In the genomic region with DNA sequence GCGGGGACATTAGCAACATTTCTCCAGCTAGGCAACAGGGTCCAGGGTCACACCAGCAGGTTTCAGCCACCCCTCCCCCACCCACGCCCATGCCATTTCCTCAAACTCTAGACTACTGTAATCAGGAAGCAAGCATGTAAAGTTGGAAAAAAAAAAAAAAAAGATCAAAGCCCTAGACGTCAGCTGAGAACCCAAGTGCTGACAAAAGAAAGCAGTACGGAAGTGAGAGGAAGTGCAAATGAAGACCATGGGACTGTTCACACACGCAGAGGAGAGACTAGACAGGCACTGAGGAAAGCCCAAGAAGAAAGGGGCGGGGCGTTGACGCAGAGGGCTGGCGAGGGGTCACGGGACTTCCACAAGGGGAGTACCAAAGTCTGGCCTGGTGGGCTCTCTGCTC, we compare ENCODE assay signal across 9 mouse cellular contexts. TPM values are rescaled to one million over a fixed set of nuclear protein-coding genes. Genes with fewer than 3 reads are reported as not detected.
DNase-seq lines count a peak whose midpoint lies in the region; ATAC-seq and TF ChIP-seq lines count a peak whose summit lies in the region.
"Had no signal": no experiment of that assay in that cellular context is flagged by ENCODE, and none has a peak within 500 bp of the region (broad histone marks: within the 10 kb centered on the region; RNA-seq: fewer than 3 reads in every experiment).

No protein-coding gene starts in this region.

- peaks cover 14% of the 10 kb centered on the region for H3K9me3 ChIP-seq in heart, embryonic 16.5 days (replicated peaks; ENCODE audit: control insufficient read depth, low read length)
- H3K9me3 ChIP-seq in midbrain, postnatal 0 days (ENCODE audit: low read length), result no peaks in the 10 kb centered on the region

- peaks cover 6% of the 10 kb centered on the region; the same call in 1 of the 2 replicates for H3K4me1 ChIP-seq in heart, embryonic 16.5 days (ENCODE audit: control insufficient read depth, insufficient read depth, low read length)
- no peaks in the 10 kb centered on the region for H3K4me1 ChIP-seq in midbrain, postnatal 0 days (ENCODE audit: insufficient read depth, low read length)
- H3K4me1 ChIP-seq: neural tube, embryonic 12.5 days had no signal

- peak; percentile 30 for DNase-seq in 416B (ENCODE audit: low read depth)
- no peak for DNase-seq in testis, postnatal 14 days (ENCODE audit: low spot score)
- no peak for DNase-seq in layer of hippocampus, adult 18-20 months (ENCODE audit: low spot score in 2 of 2)
- no peak for DNase-seq in midbrain, postnatal 0 days (ENCODE audit: low spot score)
- DNase-seq in cerebellum, adult 9-11 months, result no peak

- no peaks in the 10 kb centered on the region for H3K27me3 ChIP-seq in heart, embryonic 16.5 days (ENCODE audit: control insufficient read depth, insufficient read depth, low read length)
- no peaks in the 10 kb centered on the region for H3K27me3 ChIP-seq in midbrain, postnatal 0 days (ENCODE audit: insufficient read depth, low read length)
- H3K27me3 ChIP-seq: neural tube, embryonic 12.5 days had no signal

- peak; percentile 96 for ATAC-seq in CD4-positive, CD25-positive, alpha-beta regulatory T cell, adult 4 months
- peak; percentile 33; the same call in 1 of the 2 replicates for ATAC-seq in heart, embryonic 16.5 days (replicated peaks; ENCODE audit: extremely low read depth, insufficient read depth, low FRiP score)
- peak; percentile 82 for ATAC-seq in megakaryocyte, adult 5-6 weeks (ENCODE audit: poor library complexity, severe bottlenecking)
- no peak for ATAC-seq in midbrain, postnatal 0 days (ENCODE audit: low FRiP score)

- peak overlapping the region; percentile 17 for H3K4me2 ChIP-seq in heart, embryonic 16.5 days (ENCODE audit: low read depth, low read length)
- no peak overlapping the region for H3K4me2 ChIP-seq in midbrain, postnatal 0 days (ENCODE audit: low read depth, low read length, poor library complexity, severe bottlenecking)
- H3K4me2 ChIP-seq: neural tube, embryonic 12.5 days had no signal

- no peaks in the 10 kb centered on the region for H3K36me3 ChIP-seq in heart, embryonic 16.5 days (ENCODE audit: control insufficient read depth, insufficient read depth)
- no peaks in the 10 kb centered on the region for H3K36me3 ChIP-seq in midbrain, postnatal 0 days (ENCODE audit: insufficient read depth, low read length)
- H3K36me3 ChIP-seq: neural tube, embryonic 12.5 days had no signal

- no peak overlapping the region for H3K9ac ChIP-seq in heart, embryonic 16.5 days (ENCODE audit: low read length)
- H3K9ac ChIP-seq in midbrain, postnatal 0 days (replicated peaks; ENCODE audit: low read length, poor library complexity, severe bottlenecking), result no peak overlapping the region
- H3K9ac ChIP-seq: neural tube, embryonic 12.5 days had no signal

- WGBS in heart, embryonic 16.5 days, result 36% methylated on average over 10 of the region's 10 CpGs
- WGBS in midbrain, postnatal 0 days, result 72% methylated on average over 10 of the region's 10 CpGs

- H3K4me3 ChIP-seq in heart, embryonic 16.5 days (ENCODE audit: low read length), result no peak overlapping the region
- H3K4me3 ChIP-seq in midbrain, postnatal 0 days (ENCODE audit: low read depth, low read length), result no peak overlapping the region
- H3K4me3 ChIP-seq: neural tube, embryonic 12.5 days had no signal

- no peak overlapping the region for H3K27ac ChIP-seq in heart, embryonic 16.5 days (ENCODE audit: low read length)
- H3K27ac ChIP-seq in midbrain, postnatal 0 days (ENCODE audit: low read depth, low read length), result no peak overlapping the region
- H3K27ac ChIP-seq: neural tube, embryonic 12.5 days had no signal

- no peak for TF ChIP-seq CTCF in midbrain, postnatal 0 days (IDR thresholded peaks at IDR 0.05)

RNA-seq across cellular contexts. Expression of a gene that starts 57.4 kb away (rescaled TPM):
- 100 to 1,000 TPM in 1 of 2 experiments, 10 to 100 TPM in 1; 85.9 to 102 TPM for polyA plus RNA-seq in CD4-positive, CD25-positive, alpha-beta regulatory T cell, adult 4 months (2017; shearing (Covaris generic))
- 60.2 and 70.9 TPM in 2 replicates for polyA plus RNA-seq in heart, embryonic 16.5 days (2015; fragmentation: Nextera tagmentation; extraction: Ambion mirVana)
- 90.4 and 93.3 TPM in 2 replicates for total RNA-seq in megakaryocyte, adult 5-6 weeks (2015)
- total RNA-seq in megakaryocyte, adult 5-6 weeks (2017), result 122 and 130 TPM in 2 replicates
- 100 to 1,000 TPM; 235 to 245 TPM for total RNA-seq in layer of hippocampus, adult 18-20 months (2021)
- total RNA-seq in midbrain, postnatal 0 days (2014; rRNA removed), result 126 and 128 TPM in 2 replicates
- 79.1 and 79.7 TPM in 2 replicates for polyA plus RNA-seq in midbrain, postnatal 0 days (2015; fragmentation: Nextera tagmentation; extraction: Ambion mirVana)
